Mouse (Mus musculus): ENCODE data around the gene Gm38431. TPM values are rescaled to one million over a fixed set of nuclear protein-coding genes. Genes with fewer than 3 reads are reported as not detected.

Gm38431 gene
- total RNA-seq, 4 experiments from 2014 or later, result 0.49 to 3.2 (median 2.3) TPM

Small RNA genes lying within 50 kb of the gene (microRNA-seq; reads per million reads assigned to microRNA genes)
- 0 reads per million in 2 experiments for gene Mir1900
- gene Mir7082, result 0.35 to 0.50 reads per million in 2 experiments

Other genes starting within 250 kb of the Gm38431 start
- gene A230050P20Rik, start 223.4 kb downstream of the Gm38431 start, total RNA-seq (2022), result 10 to 100 TPM; 17.8 to 48.3 (median 32.4) TPM
- 1 to 10 TPM; 2.7 to 4.8 (median 3.2) TPM for gene Angptl6, start 212.3 kb downstream of the Gm38431 start, total RNA-seq (2022)
- 10 to 100 TPM; 27.8 to 43.1 (median 35.8) TPM for gene Ppan, start 203.8 kb downstream of the Gm38431 start, total RNA-seq (2022)
- 100 to 1,000 TPM; 152 to 182 (median 170) TPM for gene Eif3g, start 193.4 kb downstream of the Gm38431 start, total RNA-seq (2022)
- 10 to 100 TPM; 39.6 to 63.8 (median 47.8) TPM for gene Dnmt1, start 132.1 kb downstream of the Gm38431 start, total RNA-seq (2022)
- 10 to 100 TPM; 18.8 to 36.9 (median 26.6) TPM for gene S1pr2, start 115.2 kb downstream of the Gm38431 start, total RNA-seq (2022)
- gene Mrpl4, start 89.3 kb downstream of the Gm38431 start, total RNA-seq (2022), result 100 to 1,000 TPM; 124 to 131 (median 129) TPM
- gene Icam1, start 76.0 kb downstream of the Gm38431 start, total RNA-seq (2022), result 10 to 100 TPM; 14.9 to 33.1 (median 22.2) TPM
- gene Icam4, start 62.6 kb downstream of the Gm38431 start, total RNA-seq (2022), result 1 to 10 TPM; 1.6 to 7.8 (median 5.4) TPM
- under 1 TPM; 0.23 to 0.94 (median 0.50) TPM for gene Icam5, start 59.9 kb downstream of the Gm38431 start, total RNA-seq (2022)
- under 1 TPM in 1 of 4 experiments, not detected in 3; 0.70 TPM for gene Zglp1, start 24.9 kb downstream of the Gm38431 start, total RNA-seq (2022)
- under 1 TPM; 0.24 to 0.68 (median 0.42) TPM for gene Gm49373, start 18.9 kb downstream of the Gm38431 start, total RNA-seq (2022)
- 10 to 100 TPM; 40.3 to 55.0 (median 45.6) TPM for gene Fdx1l, start 18.4 kb downstream of the Gm38431 start, total RNA-seq (2022)
- 10 to 100 TPM; 43.9 to 78.6 (median 56.6) TPM for gene Raver1, start within 50 bp of the Gm38431 start, total RNA-seq (2022)
- gene Tyk2, start 39.2 kb upstream of the Gm38431 start, total RNA-seq (2022), result 10 to 100 TPM; 15.3 to 30.3 (median 23.0) TPM
- gene Cdc37, start 58.0 kb upstream of the Gm38431 start, total RNA-seq (2022), result 100 to 1,000 TPM; 162 to 190 (median 174) TPM
- 10 to 100 TPM in 2 of 4 experiments, 1 to 10 TPM in 2; 5.7 to 13.4 (median 9.8) TPM for gene Pde4a, start 73.7 kb upstream of the Gm38431 start, total RNA-seq (2022)
- gene Keap1, start 147.4 kb upstream of the Gm38431 start, total RNA-seq (2022), result 10 to 100 TPM; 50.7 to 62.6 (median 57.4) TPM
- under 1 TPM; 0.27 to 0.75 (median 0.46) TPM for gene S1pr5, start 156.4 kb upstream of the Gm38431 start, total RNA-seq (2022)
- gene Atg4d, start 173.3 kb upstream of the Gm38431 start, total RNA-seq (2022), result 10 to 100 TPM; 38.7 to 47.3 (median 40.8) TPM
- 10 to 100 TPM; 33.0 to 52.0 (median 41.8) TPM for gene Kri1, start 196.0 kb upstream of the Gm38431 start, total RNA-seq (2022)
- gene Cdkn2d, start 199.4 kb upstream of the Gm38431 start, total RNA-seq (2022), result 10 to 100 TPM; 11.9 to 24.1 (median 18.5) TPM
- gene Ap1m2, start 220.3 kb upstream of the Gm38431 start, total RNA-seq (2022), result under 1 TPM in 1 of 4 experiments, not detected in 3; 0.23 TPM
- gene Slc44a2, start 228.7 kb upstream of the Gm38431 start, total RNA-seq (2022), result 100 to 1,000 TPM in 1 of 4 experiments, 10 to 100 TPM in 3; 39.0 to 103 (median 67.3) TPM